Mouse (Mus musculus) gastrocnemius, postnatal 4 days (tissue): ENCODE measurements around the gene Gm20388. TPM values are rescaled to one million over a fixed set of nuclear protein-coding genes. Genes with fewer than 3 reads are reported as not detected.

ENCODE experiments used
- DNase-seq, 2 experiments: peaks; one replicate each; pipeline ENCODE4 v3.0.0; 2021 to 2022; ENCODE audit warnings: low spot score in 2 of 2, mixed read lengths in 2 of 2
- total RNA-seq, 2 experiments: library from RNA; stranded (reverse); gene quantifications; 2 replicates each; pipeline ENCODE4 v1.2.3; 2021

Gm20388 gene
- total RNA-seq, 2 experiments from 2014 or later, result 12.8 to 22.8 TPM

GRCm38 (mm10) chr8:120934596-120934995, 1024.0 kb downstream of the Gm20388 start:
- DNase-seq, result no peak

GRCm38 (mm10) chr8:120936685-120937084, 1026.0 kb downstream of the Gm20388 start:
- no peak for DNase-seq

DNA sequence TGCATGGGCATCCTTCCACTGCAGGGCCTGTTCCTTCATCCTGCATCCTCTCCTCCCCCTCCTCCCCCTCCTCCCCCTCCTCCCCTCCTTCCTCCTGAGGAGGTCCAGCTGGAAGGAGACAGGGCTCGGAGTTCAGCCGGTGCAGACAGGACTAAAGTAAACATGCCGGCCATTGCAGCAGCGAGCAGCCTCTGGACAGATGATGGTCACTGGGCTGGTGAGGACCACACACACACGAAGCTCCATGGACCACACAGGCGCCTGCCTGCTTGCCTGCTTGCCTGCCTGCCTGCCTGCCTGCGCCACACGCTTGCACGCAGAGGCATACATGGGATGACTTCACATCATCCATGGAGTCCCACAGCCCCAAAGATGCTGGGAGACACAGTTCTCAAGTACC, 1026.8 kb downstream of the Gm20388 start:
- no peak for DNase-seq

DNA sequence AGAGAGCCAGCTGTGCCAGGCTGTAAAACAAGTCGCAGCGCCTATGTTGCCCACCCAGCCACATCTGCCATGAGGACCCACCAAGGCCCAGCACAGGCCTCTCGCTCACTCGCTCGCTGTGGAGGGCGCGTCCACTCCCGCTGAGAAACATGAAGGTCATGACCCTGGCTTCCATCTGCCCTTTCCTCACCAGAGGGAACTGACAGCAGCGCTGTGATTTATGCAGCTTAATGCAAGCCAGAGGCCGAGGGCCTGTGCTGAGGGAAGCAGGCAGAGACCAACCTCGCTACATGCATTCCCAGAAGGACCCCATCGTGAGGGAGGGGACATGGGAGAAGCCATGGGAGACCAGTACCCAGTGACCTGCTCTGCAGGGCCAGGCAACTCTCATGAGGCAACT, 1029.6 kb downstream of the Gm20388 start:
- DNase-seq, result no peak

- no peak for DNase-seq
Observed at GRCm38 (mm10) chr8:120947240-120947639, 1036.6 kb downstream of the Gm20388 start.

GRCm38 (mm10) chr8:120948050-120948595, 1037.5 kb downstream of the Gm20388 start:
- DNase-seq, result no peak

DNA sequence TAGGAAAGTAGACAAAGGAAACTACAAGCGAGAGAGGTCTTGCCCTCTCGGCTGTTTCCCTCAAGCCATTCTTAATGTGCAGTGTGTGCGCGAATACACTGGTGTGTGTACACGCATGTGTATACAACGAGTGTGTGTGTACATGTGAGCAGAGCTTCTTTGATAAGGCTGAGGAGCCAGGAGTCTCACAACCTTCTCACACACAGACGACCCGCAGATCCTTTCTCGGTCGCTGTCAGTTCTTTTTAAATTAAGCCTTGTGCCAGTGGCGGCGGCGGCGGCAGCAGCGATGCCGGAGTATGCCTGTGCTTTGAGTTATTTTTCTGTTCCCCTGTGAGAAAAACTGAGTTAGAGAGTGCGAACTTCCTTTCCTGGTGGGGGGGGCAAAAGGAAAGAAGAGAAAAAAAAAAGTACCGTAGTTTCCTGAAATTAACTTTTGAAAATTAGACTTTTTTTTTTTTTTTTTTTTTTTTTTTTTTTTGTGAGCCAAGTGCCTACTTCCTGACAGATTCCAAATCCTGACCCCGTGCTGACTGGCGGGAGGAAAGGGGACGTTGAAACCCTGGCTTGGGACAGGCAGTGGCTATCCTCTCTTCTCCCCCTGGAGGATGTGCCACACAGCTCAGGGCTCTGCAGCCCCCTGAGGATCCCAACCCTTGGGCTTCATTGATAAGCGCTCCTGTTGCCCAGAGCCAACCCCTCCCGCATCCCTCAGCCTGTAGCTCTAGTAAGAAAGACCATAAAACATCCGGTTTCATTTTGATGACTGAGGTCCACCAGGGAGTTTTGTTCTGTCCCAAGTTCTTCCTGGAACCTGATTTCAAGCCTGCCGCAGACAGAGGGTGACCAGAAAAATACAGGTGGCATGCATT, 1038.2 kb downstream of the Gm20388 start:
- DNase-seq, result no peak

- no peak for DNase-seq
Observed at GRCm38 (mm10) chr8:120950674-120951218, 1040.1 kb downstream of the Gm20388 start.

DNA sequence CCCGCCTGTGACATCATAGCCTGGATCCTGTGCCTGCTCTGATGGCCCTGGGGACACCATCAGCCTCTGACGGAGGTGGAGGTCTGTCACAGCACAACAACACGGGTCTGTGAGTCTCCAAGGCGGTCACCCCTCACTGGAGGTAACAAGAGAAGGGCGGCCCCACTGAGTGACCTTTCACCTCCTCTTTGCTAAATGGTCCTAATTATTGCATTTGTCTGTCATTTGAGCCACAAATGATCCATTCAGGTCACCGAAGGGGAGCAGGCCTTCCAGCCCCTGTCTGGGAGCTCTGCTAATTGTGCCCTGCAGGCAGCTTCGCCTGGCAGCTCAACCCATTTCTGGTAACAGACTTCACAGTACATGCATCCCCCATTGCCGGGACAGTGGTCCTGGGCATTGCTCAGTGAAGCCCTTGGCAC, 1048.8 kb downstream of the Gm20388 start:
- no peak for DNase-seq

DNA sequence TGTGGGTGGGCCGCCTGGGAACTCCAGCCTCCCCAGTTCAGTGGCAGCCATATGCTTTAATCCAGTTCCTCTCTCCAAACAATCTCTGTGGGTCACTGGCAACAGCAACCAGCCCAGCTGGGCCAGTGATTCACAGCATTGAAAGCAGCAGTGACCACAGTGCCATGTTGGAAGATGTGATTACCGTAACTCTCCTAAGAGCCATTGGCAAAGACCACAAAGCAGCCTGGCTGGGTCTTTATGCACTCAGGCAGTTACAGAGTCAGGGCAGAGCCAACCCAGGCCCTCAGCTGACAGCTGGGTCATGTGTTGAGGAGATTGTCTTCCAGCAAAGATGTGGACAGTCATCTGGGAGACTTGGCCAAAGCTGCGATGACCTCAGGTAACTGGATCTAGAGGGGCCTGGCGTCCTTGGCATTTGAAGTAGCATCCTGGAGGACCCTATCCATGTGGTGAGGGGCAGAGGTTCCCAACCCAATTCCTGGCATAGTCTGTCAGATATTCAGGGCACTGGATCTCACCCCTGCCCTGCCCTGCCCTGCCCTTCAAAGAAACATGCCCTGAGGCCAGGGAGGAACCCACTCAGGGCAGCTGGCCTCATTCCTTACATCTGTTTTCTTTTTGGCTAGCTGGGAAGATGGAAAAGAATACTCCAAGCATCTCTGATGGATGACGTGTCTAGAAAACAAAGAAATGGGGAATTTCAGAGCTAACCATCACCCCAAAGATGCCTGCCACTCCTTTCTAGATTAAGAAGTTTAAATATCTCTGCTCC, 1052.2 kb downstream of the Gm20388 start:
- DNase-seq, result no peak

DNA sequence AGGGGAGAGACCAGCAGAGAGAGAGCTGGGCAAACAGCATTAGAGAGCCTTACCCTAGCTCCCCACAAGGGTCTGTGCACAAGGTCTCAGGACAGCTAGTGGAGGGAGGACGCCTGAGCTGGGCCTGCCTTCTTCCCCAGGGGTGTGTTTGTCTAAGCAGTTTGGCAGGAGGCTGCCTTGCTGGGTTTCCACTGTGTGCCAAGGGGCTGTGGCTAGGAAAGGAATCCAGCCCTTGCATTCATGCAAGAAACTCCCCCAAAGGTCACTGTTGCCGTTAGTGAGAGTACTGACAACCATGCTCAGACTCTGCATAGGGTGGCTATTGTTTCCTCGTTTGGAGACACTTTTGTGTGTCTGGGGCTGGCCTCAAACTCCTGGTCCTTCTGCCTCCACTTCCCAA, 1055.9 kb downstream of the Gm20388 start:
- DNase-seq, result no peak

DNA sequence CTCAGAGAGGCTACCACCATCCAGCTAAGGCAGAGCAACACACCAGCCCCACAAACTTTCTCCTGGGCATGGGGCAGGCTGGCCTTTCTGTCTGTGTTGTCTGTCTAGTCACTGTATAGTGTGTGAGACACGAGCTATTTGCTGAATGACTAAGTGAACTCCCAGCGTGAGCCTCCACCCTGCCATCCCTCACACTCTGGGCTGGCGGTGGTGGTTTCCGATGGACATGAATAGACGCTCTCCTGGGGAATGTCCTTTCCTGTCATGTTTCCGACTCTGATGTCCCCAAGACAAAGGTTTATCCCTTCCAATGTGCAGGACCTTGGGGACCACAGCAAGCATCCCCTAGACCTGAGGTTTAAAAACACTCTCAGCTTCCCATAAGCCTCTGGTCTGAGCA, 1057.7 kb downstream of the Gm20388 start:
- no peak for DNase-seq

- DNase-seq, result peak in 1 of 2 experiments; percentile 32
Observed at GRCm38 (mm10) chr8:120970346-120970745, 1059.7 kb downstream of the Gm20388 start.

GRCm38 (mm10) chr8:120971691-120972469, 1061.2 kb downstream of the Gm20388 start:
- DNase-seq, result peak; percentile 46 to 71

GRCm38 (mm10) chr8:120973046-120973445, 1062.4 kb downstream of the Gm20388 start:
- no peak for DNase-seq

GRCm38 (mm10) chr8:120977131-120977530, 1066.5 kb downstream of the Gm20388 start:
- no peak for DNase-seq

GRCm38 (mm10) chr8:120979210-120979609, 1068.6 kb downstream of the Gm20388 start:
- DNase-seq, result no peak

DNA sequence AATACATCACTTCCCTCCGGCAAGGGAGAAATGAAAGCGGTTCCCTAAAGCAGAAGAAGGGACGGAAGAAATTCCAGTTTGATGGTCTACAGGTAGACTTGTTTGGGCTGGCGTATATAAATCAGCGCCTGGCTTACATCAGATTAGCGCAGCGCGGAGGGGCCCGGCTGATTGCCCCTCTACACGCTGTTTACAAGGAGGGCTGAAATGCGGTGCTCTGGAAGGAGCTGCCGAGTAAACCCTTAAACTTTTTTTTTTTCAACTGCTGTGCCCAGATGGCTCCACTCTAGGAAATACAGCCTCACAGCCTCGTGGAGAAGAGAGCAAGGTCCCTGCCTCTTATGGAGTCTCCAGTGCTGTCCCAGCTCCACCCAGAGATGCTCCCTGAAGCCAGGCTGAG, 1070.3 kb downstream of the Gm20388 start:
- no peak for DNase-seq

- no peak for DNase-seq
Observed at GRCm38 (mm10) chr8:120984888-120985287, 1074.2 kb downstream of the Gm20388 start.

- DNase-seq, result no peak
Observed at GRCm38 (mm10) chr8:120986022-120986421, 1075.4 kb downstream of the Gm20388 start.

- DNase-seq, result no peak
Observed at GRCm38 (mm10) chr8:120993738-120994137, 1083.1 kb downstream of the Gm20388 start.
